Mouse (Mus musculus): ENCODE measurements around the gene Ermap.

DNA sequence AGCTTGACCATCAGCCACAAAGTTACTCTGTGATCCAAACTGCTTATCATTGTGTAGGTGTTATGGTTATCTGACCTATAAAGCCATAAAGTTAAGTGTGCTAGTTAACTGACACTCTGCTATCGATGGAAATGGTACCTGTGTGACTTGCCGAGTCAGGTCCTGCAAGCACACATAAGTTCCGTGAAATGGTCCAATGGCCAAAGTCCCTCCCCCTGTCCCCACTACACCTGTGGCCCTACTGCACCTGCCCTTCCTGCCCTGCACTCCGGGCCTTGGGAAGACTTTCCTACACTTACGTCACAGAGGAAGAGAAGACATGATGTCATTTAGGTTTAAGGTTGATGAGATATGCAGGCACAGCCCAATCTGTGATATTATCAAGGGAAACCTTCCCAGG lies 42.5 kb downstream of the Ermap start:
- no peak for TF ChIP-seq CTCF (IDR thresholded peaks at IDR 0.05; ENCODE audit: control insufficient read depth, insufficient read depth, low read length)
- TF ChIP-seq POLR2A (IDR thresholded peaks at IDR 0.05; ENCODE audit: borderline replicate concordance, control insufficient read depth, low read depth, low read length) = no peak
